8 mouse cellular contexts compared by ENCODE assay signal in the genomic region with DNA sequence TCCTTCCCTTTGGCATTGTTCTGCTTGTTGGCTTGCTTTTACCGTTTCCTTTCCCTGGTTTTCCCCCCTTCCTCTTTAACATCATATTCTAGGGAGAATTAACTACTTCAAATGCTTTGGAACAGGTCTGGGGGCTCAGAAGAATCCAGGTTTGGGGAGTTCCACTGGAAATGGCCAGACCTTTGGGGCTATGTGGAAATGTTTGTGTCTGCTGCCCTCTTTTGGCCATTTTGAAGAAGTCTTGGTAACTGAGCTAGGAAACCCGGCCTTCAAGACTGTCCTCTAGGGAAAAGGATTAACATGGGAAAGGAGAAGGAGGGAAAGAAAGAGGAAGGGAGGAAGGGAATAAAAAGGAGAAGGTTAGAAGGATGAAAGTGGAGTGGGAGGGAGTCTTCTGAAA. TPM values are rescaled to one million over a fixed set of nuclear protein-coding genes. Genes with fewer than 3 reads are reported as not detected.
DNase-seq lines count a peak whose midpoint lies in the region; ATAC-seq and TF ChIP-seq lines count a peak whose summit lies in the region.

No protein-coding gene starts in this region.

- no peaks in the 10 kb centered on the region for H3K27me3 ChIP-seq in heart, postnatal 0 days (ENCODE audit: control insufficient read depth, insufficient read depth, low read length)
- H3K27me3 ChIP-seq in midbrain, embryonic 11.5 days (ENCODE audit: control insufficient read depth, insufficient read depth, low read length): no peaks in the 10 kb centered on the region

- H3K9me3 ChIP-seq in heart, postnatal 0 days (replicated peaks; ENCODE audit: control insufficient read depth, low read length): no peaks in the 10 kb centered on the region
- H3K9me3 ChIP-seq in ES-E14 (ENCODE audit: control insufficient read depth, insufficient read depth, low read depth, low read length): no peaks in the 10 kb centered on the region
- H3K9me3 ChIP-seq in midbrain, embryonic 11.5 days (ENCODE audit: control insufficient read depth, low read length): no peaks in the 10 kb centered on the region

- no peaks in the 10 kb centered on the region for H3K36me3 ChIP-seq in heart, postnatal 0 days (replicated peaks; ENCODE audit: control insufficient read depth, insufficient read depth, low read length)
- no peaks in the 10 kb centered on the region for H3K36me3 ChIP-seq in ES-E14 (ENCODE audit: control insufficient read depth, insufficient read depth, low read length, poor library complexity, severe bottlenecking)
- H3K36me3 ChIP-seq in midbrain, embryonic 11.5 days (ENCODE audit: control insufficient read depth, insufficient read depth, low read length): no peaks in the 10 kb centered on the region

- no peaks in the 10 kb centered on the region for H3K4me1 ChIP-seq in heart, postnatal 0 days (ENCODE audit: control insufficient read depth, insufficient read depth)
- H3K4me1 ChIP-seq in ES-E14 (ENCODE audit: control insufficient read depth in 2 of 2, insufficient read depth in 2 of 2, low read length in 2 of 2, poor library complexity in 1 of 2): no peaks in the 10 kb centered on the region
- no peaks in the 10 kb centered on the region for H3K4me1 ChIP-seq in midbrain, embryonic 11.5 days (ENCODE audit: control insufficient read depth, insufficient read depth, low read length)

- 16% methylated on average over 2 of the region's 2 CpGs for WGBS in heart, postnatal 0 days
- WGBS in midbrain, embryonic 11.5 days: 13% methylated on average over 2 of the region's 2 CpGs

- no peak for TF ChIP-seq EP300 in heart, postnatal 0 days (IDR thresholded peaks at IDR 0.05; ENCODE audit: low read depth)

- ATAC-seq in heart, postnatal 0 days (ENCODE audit: insufficient read depth, low read depth): no peak
- ATAC-seq in midbrain, embryonic 11.5 days (ENCODE audit: low FRiP score): peak; percentile 73

- TF ChIP-seq CTCF in heart, postnatal 0 days (IDR thresholded peaks at IDR 0.05; ENCODE audit: low read depth): peak; percentile 56

- no peak overlapping the region for H3K9ac ChIP-seq in heart, postnatal 0 days (replicated peaks; ENCODE audit: low read depth, low read length)
- H3K9ac ChIP-seq in ES-E14 (ENCODE audit: insufficient read depth, low read depth, low read length, poor library complexity, severe bottlenecking): no peak overlapping the region
- no peak overlapping the region for H3K9ac ChIP-seq in midbrain, embryonic 11.5 days (ENCODE audit: low read length)

- in situ Hi-C loops in ES-E14 (cut with MboI; ENCODE audit: low sequenced_read_pairs in 2 of 2, unreplicated experiment in 2 of 2): no loop called here

- no peak overlapping the region for H3K4me3 ChIP-seq in heart, postnatal 0 days (ENCODE audit: low read depth, low read length)
- H3K4me3 ChIP-seq in ES-E14 (ENCODE audit: insufficient read depth in 1 of 2, low read depth in 1 of 2, low read length in 2 of 2, poor library complexity in 1 of 2, severe bottlenecking in 1 of 2): no peak overlapping the region
- H3K4me3 ChIP-seq in midbrain, embryonic 11.5 days (ENCODE audit: low read depth, low read length): no peak overlapping the region

- intact Hi-C loops in heart, postnatal 25 days (cut with DNase I): no loop called here

- no peak overlapping the region for H3K4me2 ChIP-seq in heart, postnatal 0 days (ENCODE audit: low read depth, low read length)
- no peak overlapping the region for H3K4me2 ChIP-seq in midbrain, embryonic 11.5 days

- H3K27ac ChIP-seq in heart, postnatal 0 days (ENCODE audit: low read depth): no peak overlapping the region
- no peak overlapping the region for H3K27ac ChIP-seq in ES-E14 (ENCODE audit: insufficient read depth, low read depth, low read length, poor library complexity, severe bottlenecking)
- no peak overlapping the region for H3K27ac ChIP-seq in midbrain, embryonic 11.5 days (ENCODE audit: low read depth, low read length)

- peak; percentile 24 for DNase-seq in heart, postnatal 0 days (ENCODE audit: low spot score)
- no peak for DNase-seq in heart, postnatal 25 days (ENCODE audit: low spot score)
- DNase-seq in ES-E14 (ENCODE audit: low read depth, low spot score): peak; percentile 61
- DNase-seq in embryo, embryonic 10.5 days (ENCODE audit: low spot score): peak; percentile 73
- DNase-seq in midbrain, embryonic 11.5 days (ENCODE audit: low spot score, missing footprints): peak; percentile 87
- no peak for DNase-seq in right cerebral cortex, postnatal 4 days
- DNase-seq in thymus, postnatal 25 days: no peak
- DNase-seq in thymus, postnatal 0 days (ENCODE audit: low spot score): no peak

TF ChIP-seq in ES-E14, 5 proteins besides CTCF, POLR2A, EP300 and RAD21:
- TF ChIP-seq ZC3H11A (IDR thresholded peaks at IDR 0.05; ENCODE audit: borderline replicate concordance, low read depth, low read length) (peak; percentile 61; the same call in 1 of the 2 replicates), CHD2 (IDR thresholded peaks at IDR 0.05; ENCODE audit: low read depth, low read length) (no peak), ZNF384 (IDR thresholded peaks at IDR 0.05; ENCODE audit: low read depth, low read length) (no peak)

RNA-seq across cellular contexts. Expression of gene Tsn, which starts 36.4 kb away (rescaled TPM):
- total RNA-seq in heart, postnatal 0 days (2014; rRNA removed; ENCODE audit: low replicate concordance): 97.4 and 130 TPM in 2 replicates
- polyA plus RNA-seq in heart, postnatal 0 days (2015; fragmentation: Nextera tagmentation; extraction: Ambion mirVana): 170 and 174 TPM in 2 replicates
- 10 to 100 TPM; 62.7 to 64.3 TPM for total RNA-seq in heart, postnatal 25 days (2021)
- total RNA-seq in ES-E14 (2012; rRNA removed): 240 and 258 TPM in 2 replicates
- 445 and 473 TPM in 2 replicates for polyA plus RNA-seq in midbrain, embryonic 11.5 days (2014; fragmentation: Nextera tagmentation; extraction: Ambion mirVana)
- 308 and 313 TPM in 2 replicates for polyA plus RNA-seq in thymus, postnatal 0 days (2015; fragmentation: Nextera tagmentation; extraction: Ambion mirVana)

RNA-seq across cellular contexts. Expression of gene Nifk, which starts 46.5 kb away (rescaled TPM):
- total RNA-seq in heart, postnatal 0 days (2014; rRNA removed; ENCODE audit: low replicate concordance): 15.9 and 31.0 TPM in 2 replicates
- 32.0 and 32.6 TPM in 2 replicates for polyA plus RNA-seq in heart, postnatal 0 days (2015; fragmentation: Nextera tagmentation; extraction: Ambion mirVana)
- total RNA-seq in heart, postnatal 25 days (2021): 10 to 100 TPM; 15.6 to 16.4 TPM
- total RNA-seq in ES-E14 (2012; rRNA removed): 57.0 and 87.1 TPM in 2 replicates
- polyA plus RNA-seq in midbrain, embryonic 11.5 days (2014; fragmentation: Nextera tagmentation; extraction: Ambion mirVana): 104 and 107 TPM in 2 replicates
- polyA plus RNA-seq in thymus, postnatal 0 days (2015; fragmentation: Nextera tagmentation; extraction: Ambion mirVana): 105 and 106 TPM in 2 replicates

Comparison
In these comparisons a context has a peak if more than half of its experiments do, and no peak if none do; other contexts are left out.
1. DNase-seq: peak in heart, postnatal 0 days (single experiment), ES-E14 (single experiment), embryo, embryonic 10.5 days (single experiment) and midbrain, embryonic 11.5 days (single experiment); none in heart, postnatal 25 days (single experiment), right cerebral cortex, postnatal 4 days (single experiment), thymus, postnatal 25 days (single experiment) and thymus, postnatal 0 days (single experiment).